Mouse (Mus musculus): ENCODE results near the gene Esyt1. TPM values are rescaled to one million over a fixed set of nuclear protein-coding genes. Genes with fewer than 3 reads are reported as not detected.

Esyt1 gene
- polyA plus RNA-seq, 1 experiment from 2014 or later = 17.8 TPM

GRCm38 (mm10) chr10:128535624-128536265 is 10.1 kb upstream of the Esyt1 start:
- Histone ChIP-seq H3K36me3 (ENCODE audit: control insufficient read depth, insufficient read depth, low read length) (no peaks in the 10 kb centered on the region), H3K9me3 (ENCODE audit: control insufficient read depth, low read length) (no peaks in the 10 kb centered on the region), H3K4me2 (ENCODE audit: low read length) (peak overlapping the region; percentile 54), H3K4me3 (ENCODE audit: control insufficient read depth in 1 of 2, insufficient read depth in 1 of 2, low read depth in 1 of 2, low read length in 2 of 2) (peak overlapping the region in 1 of 2 experiments; percentile 8; a peak in 1 of 4 replicates), H3K27ac (replicated peaks in 1 of 2; ENCODE audit: control insufficient read depth in 1 of 2, insufficient read depth in 1 of 2, low read depth in 2 of 2, low read length in 2 of 2) (no peak overlapping the region), H3K4me1 (ENCODE audit: control insufficient read depth in 2 of 2, insufficient read depth in 2 of 2, low read length in 2 of 2) (peaks cover 0 to 4% of the 10 kb centered on the region in 2 experiments; a peak in 1 of 4 replicates), H3K27me3 (ENCODE audit: control insufficient read depth, insufficient read depth, low read length) (no peaks in the 10 kb centered on the region), H3K9ac (ENCODE audit: low read length) (no peak overlapping the region)
- 77% methylated on average over 4 of the region's 4 CpGs for WGBS
- 0 out of 2 replicates have a peak, but pooled peaks have one; percentile 4 for ATAC-seq (ENCODE audit: insufficient number of reproducible peaks, insufficient read depth, low FRiP score, low read depth)

GRCm38 (mm10) chr10:128535206-128535605 is 9.5 kb upstream of the Esyt1 start:
- WGBS = 84% methylated on average over 2 of the region's 2 CpGs
- H3K36me3 ChIP-seq (ENCODE audit: control insufficient read depth, insufficient read depth, low read length) = no peaks in the 10 kb centered on the region
- no peak overlapping the region for H3K4me3 ChIP-seq (ENCODE audit: control insufficient read depth in 1 of 2, insufficient read depth in 1 of 2, low read depth in 1 of 2, low read length in 2 of 2)
- H3K27me3 ChIP-seq (ENCODE audit: control insufficient read depth, insufficient read depth, low read length) = no peaks in the 10 kb centered on the region
- H3K9me3 ChIP-seq (ENCODE audit: control insufficient read depth, low read length) = no peaks in the 10 kb centered on the region
- H3K4me1 ChIP-seq (ENCODE audit: control insufficient read depth in 2 of 2, insufficient read depth in 2 of 2, low read length in 2 of 2) = peaks cover 0 to 4% of the 10 kb centered on the region in 2 experiments; a peak in 1 of 4 replicates
- no peak overlapping the region for H3K9ac ChIP-seq (ENCODE audit: low read length)
- H3K27ac ChIP-seq (replicated peaks in 1 of 2; ENCODE audit: control insufficient read depth in 1 of 2, insufficient read depth in 1 of 2, low read depth in 2 of 2, low read length in 2 of 2) = no peak overlapping the region
- H3K4me2 ChIP-seq (ENCODE audit: low read length) = no peak overlapping the region
- no peak for ATAC-seq (ENCODE audit: insufficient number of reproducible peaks, insufficient read depth, low FRiP score, low read depth)

- no peak for ATAC-seq (ENCODE audit: insufficient number of reproducible peaks, insufficient read depth, low FRiP score, low read depth)
- peak overlapping the region; percentile 59 to 84; a peak in 3 of 4 replicates for H3K27ac ChIP-seq (replicated peaks in 1 of 2; ENCODE audit: control insufficient read depth in 1 of 2, insufficient read depth in 1 of 2, low read depth in 2 of 2, low read length in 2 of 2)
- peaks cover 7 to 13% of the 10 kb centered on the region in 2 experiments; a peak in 3 of 4 replicates for H3K4me1 ChIP-seq (ENCODE audit: control insufficient read depth in 2 of 2, insufficient read depth in 2 of 2, low read length in 2 of 2)
- H3K27me3 ChIP-seq (ENCODE audit: control insufficient read depth, insufficient read depth, low read length) = no peaks in the 10 kb centered on the region
- H3K36me3 ChIP-seq (ENCODE audit: control insufficient read depth, insufficient read depth, low read length) = peaks cover 8% of the 10 kb centered on the region
- H3K9ac ChIP-seq (ENCODE audit: low read length) = peak overlapping the region; percentile 67
- 28% methylated on average over 28 of the region's 28 CpGs for WGBS
- peak overlapping the region; percentile 98 for H3K4me2 ChIP-seq (ENCODE audit: low read length)
- no peaks in the 10 kb centered on the region for H3K9me3 ChIP-seq (ENCODE audit: control insufficient read depth, low read length)
- H3K4me3 ChIP-seq (ENCODE audit: control insufficient read depth in 1 of 2, insufficient read depth in 1 of 2, low read depth in 1 of 2, low read length in 2 of 2) = peak overlapping the region; percentile 64 to 87
Observed at GRCm38 (mm10) chr10:128526366-128527356, 990 bp upstream of the Esyt1 start.

- Histone ChIP-seq H3K4me3 (ENCODE audit: control insufficient read depth in 1 of 2, insufficient read depth in 1 of 2, low read depth in 1 of 2, low read length in 2 of 2) (peak overlapping the region; percentile 64 to 87), H3K27ac (replicated peaks in 1 of 2; ENCODE audit: control insufficient read depth in 1 of 2, insufficient read depth in 1 of 2, low read depth in 2 of 2, low read length in 2 of 2) (peak overlapping the region; percentile 14 to 84), H3K36me3 (ENCODE audit: control insufficient read depth, insufficient read depth, low read length) (peaks cover 24% of the 10 kb centered on the region), H3K4me2 (ENCODE audit: low read length) (peak overlapping the region; percentile 98), H3K9ac (ENCODE audit: low read length) (peak overlapping the region; percentile 89), H3K9me3 (ENCODE audit: control insufficient read depth, low read length) (no peaks in the 10 kb centered on the region), H3K27me3 (ENCODE audit: control insufficient read depth, insufficient read depth, low read length) (no peaks in the 10 kb centered on the region), H3K4me1 (ENCODE audit: control insufficient read depth in 2 of 2, insufficient read depth in 2 of 2, low read length in 2 of 2) (peaks cover 7 to 13% of the 10 kb centered on the region in 2 experiments; a peak in 3 of 4 replicates)
- ATAC-seq (ENCODE audit: insufficient number of reproducible peaks, insufficient read depth, low FRiP score, low read depth) = peak; percentile 8; the same call in 1 of the 2 replicates
- WGBS = under 1% methylated on average over 56 of the region's 58 CpGs
Observed at GRCm38 (mm10) chr10:128524732-128525662, 674 bp downstream of the Esyt1 start.

GRCm38 (mm10) chr10:128524111-128524731 is 1.4 kb downstream of the Esyt1 start:
- WGBS = 31% methylated on average over 11 of the region's 11 CpGs
- Histone ChIP-seq H3K36me3 (ENCODE audit: control insufficient read depth, insufficient read depth, low read length) (peaks cover 31% of the 10 kb centered on the region), H3K4me1 (ENCODE audit: control insufficient read depth in 2 of 2, insufficient read depth in 2 of 2, low read length in 2 of 2) (peaks cover 7 to 13% of the 10 kb centered on the region in 2 experiments; a peak in 3 of 4 replicates), H3K9me3 (ENCODE audit: control insufficient read depth, low read length) (no peaks in the 10 kb centered on the region), H3K4me3 (ENCODE audit: control insufficient read depth in 1 of 2, insufficient read depth in 1 of 2, low read depth in 1 of 2, low read length in 2 of 2) (peak overlapping the region; percentile 64 to 87), H3K27me3 (ENCODE audit: control insufficient read depth, insufficient read depth, low read length) (no peaks in the 10 kb centered on the region), H3K27ac (replicated peaks in 1 of 2; ENCODE audit: control insufficient read depth in 1 of 2, insufficient read depth in 1 of 2, low read depth in 2 of 2, low read length in 2 of 2) (no peak overlapping the region), H3K9ac (ENCODE audit: low read length) (peak overlapping the region; percentile 89), H3K4me2 (ENCODE audit: low read length) (peak overlapping the region; percentile 98)
- no peak for ATAC-seq (ENCODE audit: insufficient number of reproducible peaks, insufficient read depth, low FRiP score, low read depth)

- Histone ChIP-seq H3K4me2 (ENCODE audit: low read length) (no peak overlapping the region), H3K9ac (ENCODE audit: low read length) (no peak overlapping the region), H3K9me3 (ENCODE audit: control insufficient read depth, low read length) (no peaks in the 10 kb centered on the region), H3K4me3 (ENCODE audit: control insufficient read depth in 1 of 2, insufficient read depth in 1 of 2, low read depth in 1 of 2, low read length in 2 of 2) (no peak overlapping the region), H3K27me3 (ENCODE audit: control insufficient read depth, insufficient read depth, low read length) (no peaks in the 10 kb centered on the region), H3K4me1 (ENCODE audit: control insufficient read depth in 2 of 2, insufficient read depth in 2 of 2, low read length in 2 of 2) (peaks cover 7 to 13% of the 10 kb centered on the region in 2 experiments; a peak in 3 of 4 replicates), H3K27ac (replicated peaks in 1 of 2; ENCODE audit: control insufficient read depth in 1 of 2, insufficient read depth in 1 of 2, low read depth in 2 of 2, low read length in 2 of 2) (no peak overlapping the region), H3K36me3 (ENCODE audit: control insufficient read depth, insufficient read depth, low read length) (peaks cover 49% of the 10 kb centered on the region)
- no peak for ATAC-seq (ENCODE audit: insufficient number of reproducible peaks, insufficient read depth, low FRiP score, low read depth)
- WGBS = 76% methylated on average over 6 of the region's 6 CpGs
Observed at GRCm38 (mm10) chr10:128522351-128522750, 3.3 kb downstream of the Esyt1 start.
